Mouse (Mus musculus) neural tube, embryonic 12.5 days (tissue): ENCODE measurements at regions not wholly inside any gene's neighbourhood (a gene's known extent, or its start where the extent isn't known, plus 50 kb on each side); places are given as distances from the start of the nearest gene placed in this dataset.
A peak's percentile ranks its signal among the peaks of the same experiment; 100 is the strongest.

ENCODE experiments used
- ATAC-seq: fragments of 200-750 bp; cut with Nextera tagmentation; 2 replicates; pipeline ENCODE4 v1.8.0; 2017; ENCODE audit warnings: low read depth, mild to moderate bottlenecking, moderate TSS enrichment, moderate library complexity; ENCODE audit not compliant: low FRiP score
- H3K27ac ChIP-seq: fragments of 300-500 bp; sonication (generic); 2 replicates; pipeline ENCODE4 v1.5.1; 2016
- H3K27me3 ChIP-seq: fragments of 300-500 bp; sonication (generic); replicated peaks from 2 replicates; pipeline ENCODE4 v1.6.1; 2016; ENCODE audit warnings: mild to moderate bottlenecking
- H3K36me3 ChIP-seq: fragments of 300-500 bp; sonication (generic); 2 replicates; pipeline ENCODE4 v1.6.1; 2016; ENCODE audit warnings: mild to moderate bottlenecking
- H3K4me1 ChIP-seq: fragments of 300-500 bp; sonication (generic); 2 replicates; pipeline ENCODE4 v1.6.1; 2016
- H3K4me2 ChIP-seq: fragments of 300-500 bp; sonication (generic); replicated peaks from 2 replicates; pipeline ENCODE4 v1.6.1; 2016; ENCODE audit warnings: mild to moderate bottlenecking
- H3K4me3 ChIP-seq: fragments of 300-500 bp; sonication (generic); 2 replicates; pipeline ENCODE4 v1.5.1; 2016
- H3K9ac ChIP-seq: fragments of 300-500 bp; sonication (generic); 2 replicates; pipeline ENCODE4 v1.6.1; 2016; ENCODE audit warnings: mild to moderate bottlenecking
- H3K9me3 ChIP-seq: fragments of 300-500 bp; sonication (generic); 2 replicates; pipeline ENCODE4 v1.6.1; 2016; ENCODE audit warnings: mild to moderate bottlenecking
- WGBS: fragments of 180-500 bp; shearing (Covaris S2); methylation state at CpG from one replicate; pipeline ENCODE4 v1.1.7; 2016; 5-methylcytosine and 5-hydroxymethylcytosine counted together

DNA sequence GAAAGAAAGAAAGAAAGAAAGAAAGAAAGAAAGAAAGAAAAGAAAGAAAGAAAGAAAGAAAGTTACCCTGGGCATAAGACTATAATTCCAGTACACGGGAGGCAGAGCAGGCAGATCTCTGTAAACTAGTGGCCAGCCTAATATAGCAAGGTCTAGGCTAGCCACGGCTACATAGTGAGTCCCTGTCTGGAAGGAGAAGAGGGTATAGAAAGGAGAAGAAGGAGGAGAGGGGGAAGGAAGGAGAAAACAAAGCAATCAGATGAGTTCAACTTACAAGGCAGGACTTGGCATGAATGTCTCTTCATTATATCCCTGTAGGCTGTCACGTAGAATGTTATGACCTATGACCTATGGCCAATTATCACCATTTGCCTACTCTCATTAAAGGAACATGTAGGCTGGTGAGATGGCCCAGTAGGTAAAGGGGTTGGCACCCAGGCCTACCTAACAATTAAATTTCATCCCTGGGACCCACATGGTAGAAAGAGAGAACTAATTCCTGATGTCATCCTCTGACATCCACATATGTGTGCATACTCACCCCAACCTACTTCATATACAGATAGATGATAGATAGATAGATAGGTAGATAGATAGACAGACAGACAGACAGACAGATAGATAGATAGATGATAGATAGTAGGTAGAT, 78.6 kb upstream of the Lrpprc start:
- H3K9ac ChIP-seq, result no peak overlapping the region
- ATAC-seq, result no peak
- WGBS, result 83% methylated on average over 3 of the region's 3 CpGs
- H3K4me1 ChIP-seq, result no peaks in the 10 kb centered on the region
- no peak overlapping the region for H3K4me3 ChIP-seq
- no peak overlapping the region for H3K27ac ChIP-seq
- no peaks in the 10 kb centered on the region for H3K36me3 ChIP-seq
- no peaks in the 10 kb centered on the region for H3K27me3 ChIP-seq
- H3K9me3 ChIP-seq, result no peaks in the 10 kb centered on the region
- H3K4me2 ChIP-seq, result no peak overlapping the region

DNA sequence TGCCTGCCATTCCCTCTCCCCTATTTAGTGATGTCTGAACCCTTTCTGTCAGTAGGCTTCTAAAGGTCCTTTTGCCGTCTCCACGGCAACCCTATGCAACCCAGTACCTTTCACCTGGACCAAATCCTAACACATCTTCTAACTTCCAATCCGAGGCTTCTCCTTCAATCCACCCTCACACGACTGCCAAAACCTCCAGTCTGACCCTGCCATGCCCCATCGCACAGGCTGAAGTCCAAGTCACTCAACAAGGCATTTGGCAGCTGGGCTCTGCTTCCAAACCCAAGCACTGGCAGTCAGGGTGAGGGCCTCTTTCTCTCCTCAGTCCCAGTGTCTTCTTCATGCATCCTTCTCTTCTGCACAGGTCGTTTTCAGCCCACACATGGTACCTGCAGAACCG, 83.0 kb upstream of the Lrpprc start:
- no peaks in the 10 kb centered on the region for H3K4me1 ChIP-seq
- no peak overlapping the region for H3K9ac ChIP-seq
- no peaks in the 10 kb centered on the region for H3K36me3 ChIP-seq
- H3K27ac ChIP-seq, result no peak overlapping the region
- H3K9me3 ChIP-seq, result no peaks in the 10 kb centered on the region
- H3K4me2 ChIP-seq, result no peak overlapping the region
- no peak overlapping the region for H3K4me3 ChIP-seq
- 82% methylated on average over 7 of the region's 7 CpGs for WGBS
- no peak for ATAC-seq
- no peaks in the 10 kb centered on the region for H3K27me3 ChIP-seq

GRCm38 (mm10) chr17:84874494-84874893, 82.0 kb upstream of the Ppm1b start:
- WGBS, result 77% methylated on average over 6 of the region's 6 CpGs
- no peak overlapping the region for H3K4me3 ChIP-seq
- H3K27me3 ChIP-seq, result no peaks in the 10 kb centered on the region
- no peak overlapping the region for H3K27ac ChIP-seq
- H3K4me1 ChIP-seq, result no peaks in the 10 kb centered on the region
- no peak overlapping the region for H3K9ac ChIP-seq
- no peak overlapping the region for H3K4me2 ChIP-seq
- H3K9me3 ChIP-seq, result no peaks in the 10 kb centered on the region
- ATAC-seq, result no peak
- H3K36me3 ChIP-seq, result no peaks in the 10 kb centered on the region

DNA sequence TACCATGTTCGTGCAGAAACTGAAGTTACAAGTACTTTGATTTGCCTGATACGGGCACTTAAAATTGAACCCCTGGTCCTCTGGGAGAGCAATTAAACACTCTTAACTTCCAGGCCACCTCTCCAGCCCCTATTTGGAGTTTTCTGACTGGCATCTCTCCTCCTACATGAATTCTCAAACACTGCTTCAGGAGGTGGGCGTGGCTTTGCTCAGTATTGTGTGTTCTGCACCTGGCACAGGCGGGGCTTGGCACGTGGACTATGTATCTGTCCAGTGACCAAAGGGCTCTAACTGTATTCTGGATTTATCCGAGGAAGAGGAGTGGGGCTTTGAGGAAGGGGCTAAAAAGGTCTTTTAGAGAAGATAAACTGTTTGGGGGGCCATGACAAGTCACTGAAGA, 81.5 kb upstream of the Ppm1b start:
- no peaks in the 10 kb centered on the region for H3K9me3 ChIP-seq
- H3K27me3 ChIP-seq, result no peaks in the 10 kb centered on the region
- no peak overlapping the region for H3K4me3 ChIP-seq
- WGBS, result 82% methylated on average over 6 of the region's 6 CpGs
- H3K36me3 ChIP-seq, result no peaks in the 10 kb centered on the region
- no peak overlapping the region for H3K4me2 ChIP-seq
- no peak for ATAC-seq
- H3K27ac ChIP-seq, result no peak overlapping the region
- H3K4me1 ChIP-seq, result no peaks in the 10 kb centered on the region
- H3K9ac ChIP-seq, result no peak overlapping the region

DNA sequence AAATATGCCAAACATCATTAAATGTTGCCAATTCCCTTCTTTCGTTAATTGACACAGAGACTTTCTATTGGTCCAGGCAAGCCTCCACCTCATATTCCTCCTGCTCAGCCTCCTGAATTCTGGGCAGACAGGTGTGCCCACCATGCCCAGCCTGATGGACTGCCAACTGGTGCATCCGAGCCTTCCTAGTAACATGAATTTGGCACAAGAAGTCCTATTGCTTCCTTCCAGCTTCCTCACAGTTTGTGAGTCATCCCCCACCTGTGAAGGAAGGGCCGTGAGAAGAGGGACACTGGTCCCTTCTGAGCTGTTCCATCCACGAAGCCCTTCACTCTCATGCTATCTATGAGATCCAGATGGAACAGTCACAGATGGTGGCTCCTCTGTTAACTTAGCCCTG, 80.5 kb upstream of the Ppm1b start:
- 88% methylated on average over 4 of the region's 4 CpGs for WGBS
- H3K9ac ChIP-seq, result no peak overlapping the region
- ATAC-seq, result no peak
- no peaks in the 10 kb centered on the region for H3K4me1 ChIP-seq
- no peaks in the 10 kb centered on the region for H3K36me3 ChIP-seq
- no peak overlapping the region for H3K4me3 ChIP-seq
- no peak overlapping the region for H3K27ac ChIP-seq
- no peaks in the 10 kb centered on the region for H3K27me3 ChIP-seq
- no peak overlapping the region for H3K4me2 ChIP-seq
- H3K9me3 ChIP-seq, result no peaks in the 10 kb centered on the region

DNA sequence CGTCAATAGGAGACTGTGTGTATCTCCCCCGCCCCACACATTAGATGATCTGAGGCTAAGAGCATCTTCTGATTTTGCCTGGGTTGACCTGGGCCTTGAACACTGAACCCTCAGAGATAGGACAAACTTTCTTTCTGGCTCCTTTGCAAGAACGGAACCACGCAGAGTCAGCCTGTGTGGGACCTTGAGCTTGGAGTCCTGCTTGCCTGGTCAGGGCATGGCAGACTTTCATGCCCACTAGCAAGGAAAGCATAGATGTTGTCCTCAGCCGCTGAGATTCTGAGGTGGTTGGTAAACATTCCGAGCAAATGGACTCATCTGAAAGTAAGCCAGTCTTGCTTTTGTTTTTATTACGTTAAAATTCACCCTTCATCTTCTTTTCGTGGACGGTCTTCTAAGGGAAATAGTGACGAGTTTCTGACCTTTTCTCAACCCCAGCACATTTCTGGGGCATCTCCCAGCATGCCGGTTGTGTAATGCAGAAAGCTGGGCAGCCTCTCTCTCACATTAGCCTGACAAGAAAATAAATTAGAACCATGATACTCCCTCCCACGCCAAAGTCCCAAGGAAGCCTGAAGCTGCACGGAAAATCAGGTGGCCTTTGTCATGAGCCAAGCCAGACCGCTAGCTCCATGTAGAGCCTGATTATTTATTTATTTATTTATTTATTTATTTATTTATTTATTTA, 79.2 kb upstream of the Ppm1b start:
- no peak overlapping the region for H3K4me2 ChIP-seq
- H3K27ac ChIP-seq, result no peak overlapping the region
- 0 out of 2 replicates have a peak, but pooled peaks have one; percentile 37 for ATAC-seq
- H3K9ac ChIP-seq, result no peak overlapping the region
- 76% methylated on average over 14 of the region's 14 CpGs for WGBS
- H3K36me3 ChIP-seq, result no peaks in the 10 kb centered on the region
- no peaks in the 10 kb centered on the region for H3K4me1 ChIP-seq
- H3K9me3 ChIP-seq, result no peaks in the 10 kb centered on the region
- no peak overlapping the region for H3K4me3 ChIP-seq
- H3K27me3 ChIP-seq, result no peaks in the 10 kb centered on the region

GRCm38 (mm10) chr17:84877864-84878224, 78.7 kb upstream of the Ppm1b start:
- ATAC-seq, result 0 out of 2 replicates have a peak, but pooled peaks have one; percentile 53
- Histone ChIP-seq H3K9me3 (no peaks in the 10 kb centered on the region), H3K4me3 (no peak overlapping the region), H3K4me2 (0 out of 2 replicates have a peak overlapping the region, but pooled peaks have one; percentile 36), H3K27ac (no peak overlapping the region), H3K9ac (no peak overlapping the region), H3K4me1 (no peaks in the 10 kb centered on the region), H3K36me3 (no peaks in the 10 kb centered on the region), H3K27me3 (no peaks in the 10 kb centered on the region)
- WGBS, result 22% methylated on average over 10 of the region's 10 CpGs

GRCm38 (mm10) chr17:84878316-84878715, 78.2 kb upstream of the Ppm1b start:
- ATAC-seq, result no peak
- Histone ChIP-seq H3K9me3 (no peaks in the 10 kb centered on the region), H3K9ac (no peak overlapping the region), H3K27me3 (no peaks in the 10 kb centered on the region), H3K4me3 (no peak overlapping the region), H3K27ac (no peak overlapping the region), H3K4me1 (no peaks in the 10 kb centered on the region), H3K4me2 (no peak overlapping the region), H3K36me3 (no peaks in the 10 kb centered on the region)
- 89% methylated on average over 5 of the region's 5 CpGs for WGBS

- no peaks in the 10 kb centered on the region for H3K4me1 ChIP-seq
- no peak overlapping the region for H3K9ac ChIP-seq
- ATAC-seq, result no peak
- no peaks in the 10 kb centered on the region for H3K36me3 ChIP-seq
- H3K27me3 ChIP-seq, result no peaks in the 10 kb centered on the region
- no peak overlapping the region for H3K4me2 ChIP-seq
- no peak overlapping the region for H3K4me3 ChIP-seq
- 84% methylated on average over 10 of the region's 10 CpGs for WGBS
- H3K27ac ChIP-seq, result no peak overlapping the region
- no peaks in the 10 kb centered on the region for H3K9me3 ChIP-seq
Observed at GRCm38 (mm10) chr17:84879146-84879545, 77.4 kb upstream of the Ppm1b start.

DNA sequence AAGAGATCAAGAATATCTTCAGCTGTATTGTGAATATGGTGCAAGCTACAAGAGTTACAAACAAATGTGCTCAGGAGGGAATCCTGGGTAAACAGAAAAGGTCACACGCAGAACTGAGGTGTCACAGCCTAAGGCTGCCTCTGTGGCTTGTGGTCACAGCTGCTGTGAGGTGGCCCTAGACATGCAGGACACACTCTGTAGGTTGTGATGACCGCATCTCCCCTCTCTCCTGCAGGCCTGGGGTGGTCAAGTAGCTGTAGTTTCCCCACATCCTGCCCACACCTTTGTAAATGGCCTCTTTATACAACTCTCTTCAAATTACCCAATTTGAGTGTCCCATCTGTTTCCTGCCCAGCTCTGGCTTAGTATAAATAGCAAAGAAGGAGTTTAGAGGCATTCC, 75.6 kb upstream of the Ppm1b start:
- ATAC-seq, result no peak
- WGBS, result 75% methylated on average over 2 of the region's 2 CpGs
- Histone ChIP-seq H3K9ac (no peak overlapping the region), H3K9me3 (no peaks in the 10 kb centered on the region), H3K27me3 (no peaks in the 10 kb centered on the region), H3K4me1 (no peaks in the 10 kb centered on the region), H3K36me3 (no peaks in the 10 kb centered on the region), H3K4me3 (no peak overlapping the region), H3K4me2 (no peak overlapping the region), H3K27ac (no peak overlapping the region)

DNA sequence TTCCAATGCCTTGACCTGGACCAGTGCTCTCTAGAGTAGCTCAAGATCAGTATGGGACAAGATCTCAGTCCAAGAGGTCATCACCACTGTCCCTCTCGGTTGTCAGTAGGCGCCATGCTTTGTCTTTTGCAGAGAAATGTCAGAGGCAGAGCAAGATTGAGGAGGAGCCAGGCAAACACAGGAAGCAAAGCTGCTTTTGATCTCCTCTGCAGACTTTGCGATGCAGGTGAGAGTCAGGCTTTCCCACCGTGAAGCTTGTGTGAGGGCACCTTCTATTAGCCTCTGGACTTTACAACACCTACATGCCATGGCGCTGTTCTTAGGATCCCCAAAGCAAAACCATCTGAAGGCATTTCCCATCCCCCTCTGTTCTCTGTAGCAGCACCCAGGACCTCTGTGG, 68.0 kb upstream of the Ppm1b start:
- no peaks in the 10 kb centered on the region for H3K27me3 ChIP-seq
- WGBS, result 93% methylated on average over 5 of the region's 5 CpGs
- H3K4me2 ChIP-seq, result no peak overlapping the region
- no peaks in the 10 kb centered on the region for H3K4me1 ChIP-seq
- H3K36me3 ChIP-seq, result no peaks in the 10 kb centered on the region
- no peak overlapping the region for H3K4me3 ChIP-seq
- H3K9me3 ChIP-seq, result no peaks in the 10 kb centered on the region
- no peak overlapping the region for H3K9ac ChIP-seq
- ATAC-seq, result no peak
- H3K27ac ChIP-seq, result no peak overlapping the region

DNA sequence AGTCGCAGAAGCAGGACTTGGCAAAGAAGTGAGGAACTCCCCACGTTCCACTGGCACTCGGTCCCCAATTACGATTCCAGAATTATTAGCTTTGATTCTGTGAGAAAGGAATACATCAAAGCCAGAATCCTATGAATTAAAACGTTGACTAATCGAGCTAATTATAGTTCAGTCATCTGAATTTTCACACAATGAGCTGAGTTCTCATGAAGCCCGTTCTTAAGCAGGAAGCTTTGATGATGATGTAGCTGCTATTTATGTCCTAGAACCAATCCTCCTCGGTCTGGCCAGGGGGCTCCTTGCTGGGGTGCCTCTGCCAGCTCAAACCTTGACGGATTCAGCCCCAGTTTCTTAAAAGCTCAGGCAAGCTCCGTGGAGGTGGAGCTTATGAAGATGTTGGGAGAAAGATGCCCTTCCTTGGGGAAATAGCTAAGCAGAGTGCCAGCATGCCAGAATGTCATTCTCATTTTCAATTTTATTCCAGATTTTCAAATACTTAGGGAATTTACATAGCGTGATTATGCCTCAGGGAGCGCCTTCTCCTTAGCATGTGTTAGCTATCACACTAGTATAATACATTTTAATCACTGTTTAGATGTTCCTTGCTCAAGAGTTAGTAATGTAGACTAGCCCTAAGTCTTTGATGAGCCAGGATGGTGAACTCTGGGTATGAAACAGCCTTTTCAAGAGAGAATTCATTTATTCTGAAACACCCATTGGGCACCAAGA, 65.5 kb upstream of the Ppm1b start:
- Histone ChIP-seq H3K36me3 (no peaks in the 10 kb centered on the region), H3K4me2 (no peak overlapping the region), H3K9ac (no peak overlapping the region), H3K27me3 (no peaks in the 10 kb centered on the region), H3K27ac (no peak overlapping the region), H3K9me3 (no peaks in the 10 kb centered on the region), H3K4me3 (no peak overlapping the region), H3K4me1 (no peaks in the 10 kb centered on the region)
- no peak for ATAC-seq
- WGBS, result 85% methylated on average over 12 of the region's 12 CpGs
